Mouse (Mus musculus): ENCODE data around the gene Vmn1r107.
"Not testable (repeated sequence)": the region's sequence is repeated elsewhere in the genome, so short reads cannot be mapped to it uniquely, and the experiment has no call there.

Vmn1r107 gene

GRCm38 (mm10) chr7:20668618-20669017 is at the start of gene Vmn1r107:
Gene Vmn1r107 (plus strand): TSS chr7:20668918.
- DNase-seq (ENCODE audit: low read depth, low spot score): not testable (repeated sequence)

DNA sequence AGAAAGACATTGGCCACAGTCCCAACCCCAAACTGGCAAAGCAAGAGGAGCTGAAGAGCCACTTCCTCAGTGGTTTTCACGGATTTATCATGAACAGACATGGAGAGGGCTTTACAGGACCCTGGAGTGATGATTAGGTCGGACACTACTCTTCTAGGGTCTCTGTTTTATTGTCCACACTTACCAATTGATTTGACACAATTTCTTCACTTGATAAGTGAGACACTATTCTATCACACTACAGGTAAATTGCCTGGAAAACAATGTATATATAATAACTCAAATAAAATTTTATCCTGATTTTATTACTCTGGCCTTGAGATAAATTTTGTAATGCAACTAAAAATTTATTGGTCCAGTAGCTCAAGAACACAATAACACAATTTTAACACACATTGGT is 34.4 kb downstream of the Vmn1r107 start, which contains the start of gene Vmn1r111:
TSS of gene Vmn1r111 (minus strand) at position 101 of the 400 bp plus-strand sequence.
- DNase-seq (ENCODE audit: low read depth, low spot score): not testable (repeated sequence)
